Mouse (Mus musculus) hindbrain, embryonic 15.5 days (tissue): ENCODE measurements around the gene Sipa1l3. TPM values are rescaled to one million over a fixed set of nuclear protein-coding genes. Genes with fewer than 3 reads are reported as not detected.

ENCODE experiments used
- ATAC-seq: fragments of 200-750 bp; cut with Nextera tagmentation; 2 replicates; pipeline ENCODE4 v1.8.0; 2017; ENCODE audit warnings: low read depth, moderate number of reproducible peaks, moderate TSS enrichment; ENCODE audit not compliant: low FRiP score
- H3K27ac ChIP-seq: fragments of 300-500 bp; sonication (generic); replicated peaks from 2 replicates; pipeline ENCODE4 v1.5.1; 2015; ENCODE audit warnings: mild to moderate bottlenecking, inconsistent platforms
- H3K27me3 ChIP-seq: fragments of 300-500 bp; sonication (generic); 2 replicates; pipeline ENCODE4 v1.6.1; 2015; ENCODE audit warnings: control low read depth, inconsistent platforms
- H3K36me3 ChIP-seq: fragments of 300-500 bp; sonication (generic); 2 replicates; pipeline ENCODE4 v1.6.1; 2015; ENCODE audit warnings: control low read depth, inconsistent platforms
- H3K4me1 ChIP-seq: fragments of 300-500 bp; sonication (generic); replicated peaks from 2 replicates; pipeline ENCODE4 v1.6.1; 2015; ENCODE audit warnings: control low read depth, inconsistent platforms
- H3K4me2 ChIP-seq: fragments of 300-500 bp; sonication (generic); 2 replicates; pipeline ENCODE4 v1.6.1; 2015; ENCODE audit warnings: moderate library complexity, mild to moderate bottlenecking, inconsistent platforms
- H3K4me3 ChIP-seq: fragments of 300-500 bp; sonication (generic); 2 replicates; pipeline ENCODE4 v1.5.1; 2015; ENCODE audit warnings: mild to moderate bottlenecking, inconsistent platforms
- H3K9ac ChIP-seq: fragments of 300-500 bp; sonication (generic); 2 replicates; pipeline ENCODE4 v1.6.1; 2015; ENCODE audit warnings: inconsistent platforms
- H3K9me3 ChIP-seq: fragments of 300-500 bp; sonication (generic); 2 replicates; pipeline ENCODE4 v1.6.1; 2016; ENCODE audit warnings: control low read depth, inconsistent platforms
- WGBS: fragments of 180-500 bp; shearing (Covaris S2); methylation state at CpG from one replicate; pipeline ENCODE4 v1.1.7; 2015; 5-methylcytosine and 5-hydroxymethylcytosine counted together
- polyA plus RNA-seq: library from polyadenylated mRNA; unstranded; fragments of >200 nt; fragmentation: Nextera tagmentation; extraction: Ambion mirVana; gene quantifications from 2 replicates; pipeline ENCODE4 v1.2.1, GENCODE M21; 2015

Sipa1l3 gene
- polyA plus RNA-seq, 1 experiment from 2014 or later = 23.3 TPM

- H3K4me1 ChIP-seq = peaks cover 91% of the 10 kb centered on the region
- peak overlapping the region; percentile 43 for H3K4me2 ChIP-seq
- ATAC-seq = peak; percentile 19; the same call in 1 of the 2 replicates
- H3K9me3 ChIP-seq = no peaks in the 10 kb centered on the region
- peaks cover 17% of the 10 kb centered on the region for H3K36me3 ChIP-seq
- no peaks in the 10 kb centered on the region for H3K27me3 ChIP-seq
- peak overlapping the region; percentile 90 for H3K27ac ChIP-seq
- H3K4me3 ChIP-seq = no peak overlapping the region
- WGBS = 40% methylated on average over 13 of the region's 13 CpGs
- H3K9ac ChIP-seq = no peak overlapping the region
These were observed 203.4 kb downstream of the Sipa1l3 start for GRCm38 (mm10) chr7:29314844-29315628.

DNA sequence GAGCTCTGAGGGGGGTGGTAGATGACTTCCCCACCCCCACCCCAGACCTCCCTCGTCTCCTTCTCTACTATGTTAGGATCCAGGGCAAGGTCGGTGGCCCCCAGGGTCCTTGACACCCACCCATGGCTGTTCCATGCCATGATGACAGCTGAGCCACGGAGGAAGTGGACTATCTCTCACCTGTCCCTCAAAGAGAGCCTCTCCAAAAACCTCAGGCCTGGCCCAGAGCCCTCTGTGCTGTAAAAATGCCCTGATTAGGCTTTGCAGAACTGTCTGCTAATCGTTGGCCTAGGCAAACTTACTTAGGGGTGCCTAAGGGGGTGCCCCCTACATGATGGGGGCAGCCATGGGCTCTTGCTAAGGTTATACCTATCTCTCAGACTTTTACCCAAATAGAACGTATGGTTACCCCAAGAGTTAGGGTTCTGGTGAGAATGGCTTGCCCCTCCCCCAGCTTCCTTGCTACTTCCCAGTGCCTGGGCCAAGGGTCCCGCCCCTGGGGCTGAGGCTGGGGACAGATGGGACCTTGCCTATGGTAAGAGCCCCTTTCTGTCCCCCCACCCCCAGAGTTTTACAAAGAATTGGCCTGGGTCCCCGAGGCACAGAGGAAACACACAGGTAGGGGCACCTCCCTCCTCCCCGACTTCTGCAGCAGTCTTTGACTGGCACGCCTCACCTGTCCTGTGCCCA is 204.7 kb downstream of the Sipa1l3 start:
- no peak for ATAC-seq
- Histone ChIP-seq H3K4me1 (peaks cover 91% of the 10 kb centered on the region), H3K36me3 (peaks cover 17% of the 10 kb centered on the region), H3K4me2 (peak overlapping the region; percentile 43), H3K27ac (peak overlapping the region; percentile 90), H3K4me3 (no peak overlapping the region), H3K27me3 (no peaks in the 10 kb centered on the region), H3K9me3 (no peaks in the 10 kb centered on the region), H3K9ac (no peak overlapping the region)
- WGBS = 45% methylated on average over 9 of the region's 9 CpGs

GRCm38 (mm10) chr7:29313051-29313450 is 205.4 kb downstream of the Sipa1l3 start:
- Histone ChIP-seq H3K4me3 (no peak overlapping the region), H3K9ac (no peak overlapping the region), H3K4me1 (peaks cover 90% of the 10 kb centered on the region), H3K27me3 (no peaks in the 10 kb centered on the region), H3K36me3 (peaks cover 17% of the 10 kb centered on the region), H3K4me2 (peak overlapping the region; percentile 43), H3K9me3 (no peaks in the 10 kb centered on the region), H3K27ac (peak overlapping the region; percentile 73)
- WGBS = 29% methylated on average over 9 of the region's 9 CpGs
- ATAC-seq = no peak

- no peaks in the 10 kb centered on the region for H3K27me3 ChIP-seq
- H3K4me3 ChIP-seq = peak overlapping the region; percentile 73
- H3K4me2 ChIP-seq = peak overlapping the region; percentile 92
- WGBS = 11% methylated on average over 5 of the region's 5 CpGs
- peak overlapping the region; percentile 70 for H3K9ac ChIP-seq
- no peak for ATAC-seq
- H3K4me1 ChIP-seq = peaks cover 87% of the 10 kb centered on the region
- H3K27ac ChIP-seq = 0 out of 2 replicates have a peak overlapping the region, but pooled peaks have one; percentile 85
- no peaks in the 10 kb centered on the region for H3K9me3 ChIP-seq
- H3K36me3 ChIP-seq = peaks cover 12% of the 10 kb centered on the region
These were observed 208.7 kb downstream of the Sipa1l3 start for GRCm38 (mm10) chr7:29309749-29310148.

GRCm38 (mm10) chr7:29309221-29309721 is 209.2 kb downstream of the Sipa1l3 start:
- Histone ChIP-seq H3K9ac (peak overlapping the region; percentile 70), H3K27me3 (no peaks in the 10 kb centered on the region), H3K4me2 (peak overlapping the region; percentile 92), H3K9me3 (no peaks in the 10 kb centered on the region), H3K4me1 (peaks cover 85% of the 10 kb centered on the region), H3K27ac (peak overlapping the region; percentile 85), H3K4me3 (peak overlapping the region; percentile 73), H3K36me3 (peaks cover 12% of the 10 kb centered on the region)
- WGBS = under 1% methylated on average over 33 of the region's 36 CpGs
- no peak for ATAC-seq

DNA sequence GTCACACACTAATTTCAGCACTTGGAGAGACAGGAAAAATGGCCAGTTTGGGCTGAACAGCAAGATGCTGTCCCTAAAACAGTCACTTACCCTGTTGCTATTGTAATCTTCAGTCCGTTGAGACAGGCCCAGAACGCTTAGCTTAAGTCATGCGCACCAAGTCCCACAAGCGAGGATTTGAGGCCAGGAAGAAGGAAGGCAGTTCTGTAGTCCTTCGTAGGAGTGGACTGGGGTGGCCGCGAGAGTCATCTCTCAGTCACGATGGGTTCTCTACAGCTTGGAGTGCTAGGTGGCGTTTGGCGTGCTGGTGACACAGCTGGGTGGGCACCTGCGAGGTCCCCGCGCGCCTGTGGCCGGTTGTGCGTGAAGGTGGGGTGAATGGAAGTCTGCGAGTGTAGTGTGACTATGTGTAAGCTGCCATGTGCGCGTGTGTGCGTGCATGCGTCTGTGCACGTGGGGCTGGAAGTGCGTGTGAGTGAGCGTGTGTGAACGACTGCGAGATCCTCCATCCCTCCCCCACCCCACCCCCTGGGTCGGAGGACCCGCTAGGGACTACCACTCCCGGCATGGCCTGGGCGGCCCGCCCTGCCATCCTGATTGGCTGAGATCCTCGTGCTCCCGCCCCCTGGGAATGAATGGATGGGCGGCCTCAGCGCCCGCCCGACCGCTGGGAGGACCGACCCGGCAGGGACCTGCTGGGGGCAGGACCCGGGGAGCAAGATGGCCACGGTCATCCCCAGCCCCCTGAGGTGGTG is 210.9 kb downstream of the Sipa1l3 start:
- H3K9ac ChIP-seq = peak overlapping the region; percentile 70
- WGBS = 1% methylated on average over 41 of the region's 42 CpGs
- H3K4me3 ChIP-seq = peak overlapping the region; percentile 73
- no peaks in the 10 kb centered on the region for H3K9me3 ChIP-seq
- peaks cover 12% of the 10 kb centered on the region for H3K36me3 ChIP-seq
- peaks cover 78% of the 10 kb centered on the region for H3K4me1 ChIP-seq
- H3K27me3 ChIP-seq = no peaks in the 10 kb centered on the region
- peak; percentile 76 for ATAC-seq
- H3K27ac ChIP-seq = peak overlapping the region; percentile 85
- peak overlapping the region; percentile 92 for H3K4me2 ChIP-seq

- Histone ChIP-seq H3K36me3 (peaks cover 5% of the 10 kb centered on the region), H3K9me3 (no peaks in the 10 kb centered on the region), H3K4me3 (peak overlapping the region; percentile 73), H3K27ac (peak overlapping the region; percentile 86), H3K4me2 (peak overlapping the region; percentile 92), H3K27me3 (no peaks in the 10 kb centered on the region), H3K4me1 (peaks cover 77% of the 10 kb centered on the region), H3K9ac (0 out of 2 replicates have a peak overlapping the region, but pooled peaks have one; percentile 84)
- 6% methylated on average over 7 of the region's 7 CpGs for WGBS
- ATAC-seq = no peak
These were observed 211.8 kb downstream of the Sipa1l3 start for GRCm38 (mm10) chr7:29306619-29307018.

DNA sequence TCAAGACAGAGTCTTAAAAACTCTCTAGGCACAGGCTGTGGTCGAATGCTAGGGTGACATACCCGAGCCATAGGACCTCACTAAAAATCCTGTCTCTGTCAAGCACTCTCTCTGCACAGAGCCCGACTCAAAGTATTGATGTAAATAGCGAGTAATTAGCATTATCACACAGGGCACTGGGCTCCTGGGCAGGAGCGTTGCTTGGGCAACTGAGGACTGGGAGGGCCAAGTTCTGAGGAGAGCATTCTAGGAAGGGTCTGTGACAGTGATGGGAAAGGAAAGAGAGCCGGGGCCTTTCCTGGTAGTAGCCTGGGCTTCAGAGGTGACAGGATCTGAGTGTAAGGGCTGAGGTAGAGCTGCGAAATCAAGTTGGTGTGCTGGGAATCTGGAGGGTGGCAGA is 212.3 kb downstream of the Sipa1l3 start:
- 0 out of 2 replicates have a peak, but pooled peaks cover under 1% of the 10 kb centered on the region for H3K36me3 ChIP-seq
- H3K4me3 ChIP-seq = peak overlapping the region; percentile 73
- no peaks in the 10 kb centered on the region for H3K9me3 ChIP-seq
- ATAC-seq = no peak
- peak overlapping the region; percentile 92 for H3K4me2 ChIP-seq
- 19% methylated on average over 7 of the region's 7 CpGs for WGBS
- H3K4me1 ChIP-seq = peaks cover 75% of the 10 kb centered on the region
- peak overlapping the region; percentile 84; the same call in 1 of the 2 replicates for H3K9ac ChIP-seq
- H3K27me3 ChIP-seq = no peaks in the 10 kb centered on the region
- peak overlapping the region; percentile 86 for H3K27ac ChIP-seq

DNA sequence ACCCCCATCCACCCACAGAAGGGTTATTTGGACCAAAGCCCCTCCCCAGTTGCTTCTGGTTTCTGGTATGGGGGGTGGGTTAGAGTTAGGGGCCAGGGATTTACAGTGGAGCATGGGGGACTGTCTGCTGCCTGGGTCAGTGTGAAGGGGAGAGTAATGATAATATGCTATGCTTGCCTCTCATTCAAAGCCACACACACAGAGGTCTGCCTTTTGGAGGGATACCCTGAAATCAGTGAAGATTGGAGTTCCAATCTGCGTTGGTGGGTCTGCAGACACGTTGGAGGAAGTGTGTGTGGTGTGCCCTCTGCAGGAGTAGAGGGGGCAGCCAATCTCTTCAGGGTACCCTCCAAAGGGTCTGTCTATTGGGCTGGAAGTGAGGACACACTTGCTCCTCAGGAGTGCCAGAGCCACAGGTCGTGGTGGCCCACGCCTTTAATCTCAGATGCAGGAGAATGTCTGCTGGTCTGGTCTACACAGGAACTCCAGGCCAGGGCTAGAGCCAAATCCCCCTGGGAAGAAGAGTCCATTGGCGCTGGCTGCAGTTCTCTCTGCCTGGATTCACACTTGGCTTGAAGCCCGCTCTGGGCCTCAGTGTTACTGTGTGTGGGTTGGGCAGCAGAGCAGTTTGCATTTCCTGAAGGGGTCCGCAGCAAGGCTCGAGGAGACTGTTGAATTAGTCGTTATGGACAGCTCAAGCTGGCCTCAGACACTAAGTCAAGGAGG is 213.0 kb downstream of the Sipa1l3 start:
- Histone ChIP-seq H3K27me3 (no peaks in the 10 kb centered on the region), H3K4me2 (peak overlapping the region; percentile 92), H3K36me3 (no peaks in the 10 kb centered on the region), H3K4me3 (peak overlapping the region; percentile 73), H3K9me3 (no peaks in the 10 kb centered on the region), H3K9ac (peak overlapping the region; percentile 84), H3K27ac (peak overlapping the region; percentile 86), H3K4me1 (peaks cover 69% of the 10 kb centered on the region)
- no peak for ATAC-seq
- WGBS = 17% methylated on average over 9 of the region's 9 CpGs

- Histone ChIP-seq H3K27ac (peak overlapping the region; percentile 86), H3K4me1 (peaks cover 61% of the 10 kb centered on the region)
These were observed 213.8 kb downstream of the Sipa1l3 start for GRCm38 (mm10) chr7:29304463-29305262.

More at GRCm38 (mm10) chr7:29304463-29305262, 213.8 kb downstream of the Sipa1l3 start:
- under 1% methylated on average over 47 of the region's 48 CpGs for WGBS
- Histone ChIP-seq H3K36me3 (no peaks in the 10 kb centered on the region), H3K4me3 (peak overlapping the region; percentile 73), H3K9me3 (no peaks in the 10 kb centered on the region), H3K9ac (peak overlapping the region; percentile 84), H3K27me3 (no peaks in the 10 kb centered on the region), H3K4me2 (peak overlapping the region; percentile 92)
- peak; percentile 2; the same call in 1 of the 2 replicates for ATAC-seq
